ENCODE assay signal across 18 mouse cellular contexts in the genomic region with DNA sequence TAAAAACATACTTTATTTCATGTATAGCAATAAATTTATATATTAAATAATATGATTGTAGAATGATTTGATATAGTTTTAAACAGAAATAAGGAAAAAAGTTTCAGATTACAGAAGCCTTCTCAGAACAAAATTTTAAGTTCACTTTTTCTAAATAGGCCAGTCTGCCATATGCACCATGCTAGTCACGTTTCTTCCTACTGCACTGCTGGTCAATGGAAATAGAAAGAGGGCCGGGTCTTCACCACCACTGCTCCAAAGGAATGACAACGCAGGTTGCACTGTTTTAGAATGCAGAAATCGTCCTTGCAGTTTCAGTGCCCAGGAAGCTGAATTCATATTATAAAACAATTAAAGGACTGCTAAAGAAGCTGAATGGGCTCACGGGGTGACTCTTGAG. TPM values are rescaled to one million over a fixed set of nuclear protein-coding genes. Genes with fewer than 3 reads are reported as not detected.
A peak's percentile ranks its signal among the peaks of the same experiment; 100 is the strongest.
DNase-seq lines count a peak whose midpoint lies in the region; ATAC-seq and TF ChIP-seq lines count a peak whose summit lies in the region.
"Had no signal": no experiment of that assay in that cellular context is flagged by ENCODE, and none has a peak within 500 bp of the region (broad histone marks: within the 10 kb centered on the region; RNA-seq: fewer than 3 reads in every experiment).

No protein-coding gene starts in this region.

- H3K27me3 ChIP-seq in CH12.LX (replicated peaks): no peaks in the 10 kb centered on the region
- no peaks in the 10 kb centered on the region for H3K27me3 ChIP-seq in intestine, embryonic 15.5 days (replicated peaks)

- no peaks in the 10 kb centered on the region; the same call in 1 of the 2 replicates for H3K79me2 ChIP-seq in CH12.LX (replicated peaks; ENCODE audit: control insufficient read depth, extremely low read depth, insufficient read depth, poor library complexity, severe bottlenecking)

- no peak for TF ChIP-seq EP300 in CH12.LX (IDR thresholded peaks at IDR 0.05; ENCODE audit: low read length)

- DNase-seq in CH12.LX (ENCODE audit: extremely low read depth): no peak
- DNase-seq: adrenal gland, adult 2 months; adrenal gland, adult 8-10 months; adrenal gland, postnatal 10 days; adrenal gland, postnatal 14 days; adrenal gland, postnatal 25 days; adrenal gland, postnatal 36 days; B cell, adult 2 months; cerebellum, adult 11 months; cerebellum, adult 11-12 months; cerebellum, adult 18-20 months; cerebellum, adult 2 months; cerebellum, adult 8-10 months had no signal

- WGBS in intestine, embryonic 15.5 days: 83% methylated on average over 5 of the region's 5 CpGs

- peaks cover 31 to 54% of the 10 kb centered on the region in 2 experiments for H3K4me1 ChIP-seq in CH12.LX (ENCODE audit: control insufficient read depth in 1 of 2, insufficient read depth in 2 of 2)
- no peaks in the 10 kb centered on the region for H3K4me1 ChIP-seq in intestine, embryonic 15.5 days (replicated peaks)

- no peak for TF ChIP-seq CTCF in CH12.LX (conservative IDR thresholded peaks at IDR 0.05 in 1 of 2, IDR thresholded peaks at IDR 0.05 in 1 of 2; ENCODE audit: low read depth in 2 of 2, low read length in 2 of 2)

- TF ChIP-seq RAD21 in CH12.LX (IDR thresholded peaks at IDR 0.05; ENCODE audit: low read depth, low read length): no peak

- ATAC-seq in intestine, embryonic 15.5 days: no peak
- ATAC-seq: activated CD4-positive, CD25-positive, alpha-beta regulatory T cell, adult 4 months; CD4-positive, CD25-positive, alpha-beta regulatory T cell, adult 4 months; Patski had no signal

- H3K9ac ChIP-seq in CH12.LX (ENCODE audit: insufficient read depth, low read depth): 0 out of 2 replicates have a peak overlapping the region, but pooled peaks have one; percentile 37
- H3K9ac ChIP-seq in intestine, embryonic 15.5 days: no peak overlapping the region

- 0 out of 2 replicates have a peak overlapping the region, but pooled peaks have one; percentile 19 for H3K27ac ChIP-seq in CH12.LX (ENCODE audit: insufficient read depth, low read depth)
- H3K27ac ChIP-seq in intestine, embryonic 15.5 days: no peak overlapping the region

- H3K9me3 ChIP-seq in CH12.LX (replicated peaks; ENCODE audit: low read length): no peaks in the 10 kb centered on the region
- H3K9me3 ChIP-seq in intestine, embryonic 15.5 days: no peaks in the 10 kb centered on the region
- H3K9me3 ChIP-seq: G1E had no signal

- no peak overlapping the region for H3K4me3 ChIP-seq in CH12.LX (replicated peaks in 1 of 3; ENCODE audit: low read depth in 2 of 3, low read length in 2 of 3, poor library complexity in 1 of 3)
- no peak overlapping the region for H3K4me3 ChIP-seq in intestine, embryonic 15.5 days (replicated peaks)

- no peaks in the 10 kb centered on the region for H3K36me3 ChIP-seq in CH12.LX (replicated peaks in 1 of 2; ENCODE audit: control insufficient read depth in 1 of 2, insufficient read depth in 1 of 2, low read length in 1 of 2)
- H3K36me3 ChIP-seq in intestine, embryonic 15.5 days: no peaks in the 10 kb centered on the region
- H3K36me3 ChIP-seq: G1E had no signal

- dilution Hi-C loops in CH12.LX (cut with MboI; ENCODE audit: extremely low pct_ligation_motif_present, extremely low pct_unique_long_range_greater_than_20kb, low sequenced_read_pairs): no loop called here

- in situ Hi-C loops in CH12.LX (cut with MboI; ENCODE audit: low pct_ligation_motif_present, low pct_unique_long_range_greater_than_20kb, low sequenced_read_pairs): no loop called here

- peak overlapping the region; percentile 79 for H3K4me2 ChIP-seq in CH12.LX (ENCODE audit: insufficient read depth, low read depth, poor library complexity, severe bottlenecking)
- H3K4me2 ChIP-seq in intestine, embryonic 15.5 days (replicated peaks): no peak overlapping the region

- no peak for TF ChIP-seq POLR2A in CH12.LX (IDR thresholded peaks at IDR 0.05; ENCODE audit: low read depth, low read length)

TF ChIP-seq in CH12.LX, 34 proteins besides CTCF, POLR2A, EP300 and RAD21:
- TF ChIP-seq BHLHE40 (IDR thresholded peaks at IDR 0.05; ENCODE audit: low read depth, low read length) (peak; percentile 91), MEF2A (IDR thresholded peaks at IDR 0.05; ENCODE audit: borderline replicate concordance, low read depth, low read length) (no peak)
TF ChIP-seq in CH12.LX: peak in this region for 1.

RNA-seq across cellular contexts. Expression of a gene that starts 12.3 kb away (rescaled TPM):
- total RNA-seq in CH12.LX (2012; rRNA removed): 21.5 and 28.4 TPM in 2 replicates
- total RNA-seq in CH12.LX (2014; rRNA removed): 21.1 and 26.2 TPM in 2 replicates
- 31.6 and 38.1 TPM in 2 replicates for polyA plus RNA-seq in CH12.LX (2012; ENCODE audit: insufficient read length, low read depth)
- polyA plus RNA-seq in intestine, embryonic 15.5 days (2015; fragmentation: Nextera tagmentation; extraction: Ambion mirVana): 0.73 and 0.80 TPM in 2 replicates

Comparison
In these comparisons a context has a peak if more than half of its experiments do, and no peak if none do; other contexts are left out.
1. RNA of a gene that starts 12.3 kb away (polyA plus RNA-seq): 31.6 to 38.1 TPM in CH12.LX; 0.73 to 0.80 TPM in intestine, embryonic 15.5 days; every median in the first group is over 10 times any median in the second.